Mouse (Mus musculus) C2C12 (cell line): ENCODE results near the gene Rbms3.

Source experiments
- CTCF ChIP-seq: IDR thresholded peaks from one replicate; pipeline ENCODE4 v1.5.1; 2011; ENCODE audit not compliant: control insufficient read depth, insufficient read depth, insufficient read length
- FOSL1 ChIP-seq: IDR thresholded peaks from one replicate; pipeline ENCODE4 v1.8.0; 2011; ENCODE audit warnings: mild to moderate bottlenecking, low read length; ENCODE audit not compliant: poor library complexity, insufficient read depth, severe bottlenecking
- MAX ChIP-seq: IDR thresholded peaks from one replicate; pipeline ENCODE4 v1.6.1; 2011; ENCODE audit warnings: mild to moderate bottlenecking, control low read depth
- MYOG ChIP-seq: IDR thresholded peaks from one replicate; pipeline ENCODE4 v1.6.1; 2011; ENCODE audit not compliant: control insufficient read depth, insufficient read length; ENCODE audit errors: extremely low read depth
- USF1 ChIP-seq: IDR thresholded peaks from one replicate; pipeline ENCODE4 v1.6.1; 2011; ENCODE audit warnings: low read depth, mild to moderate bottlenecking, control low read depth, moderate library complexity

DNA sequence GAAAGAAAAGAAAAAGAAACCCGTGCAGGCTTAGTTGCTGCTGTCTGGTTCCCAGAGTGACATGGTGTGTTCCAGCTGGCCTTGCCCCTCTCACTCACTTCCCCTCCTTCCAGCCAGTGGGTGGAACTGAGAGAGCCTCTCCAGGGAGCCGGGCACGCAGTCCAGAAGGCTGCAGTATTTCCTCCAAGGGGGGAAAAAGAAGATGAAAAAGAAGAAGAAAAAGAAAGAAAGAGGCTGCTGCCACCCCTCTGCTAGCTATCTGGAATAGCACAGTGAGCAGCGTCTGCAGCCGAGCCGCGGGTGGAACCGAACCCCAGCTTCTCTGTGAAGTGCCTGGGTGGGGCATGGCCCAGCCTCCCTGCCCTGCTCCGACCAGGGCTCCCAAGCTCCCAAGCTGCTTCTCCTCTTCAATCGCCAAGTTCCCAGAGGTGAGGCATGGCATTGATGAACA, 377.3 kb downstream of the Rbms3 start:
- no peak for TF ChIP-seq FOSL1
- no peak for TF ChIP-seq CTCF
- TF ChIP-seq MYOG = no peak
- TF ChIP-seq USF1 = no peak
- no peak for TF ChIP-seq MAX
